Mouse (Mus musculus) cerebellum, adult 2 months (tissue): Measurements from ENCODE around the gene Lrrc15. TPM values are rescaled to one million over a fixed set of nuclear protein-coding genes. Genes with fewer than 3 reads are reported as not detected.

ENCODE experiments used
- DNase-seq, 2 experiments: peaks; one replicate each; pipeline ENCODE4 v3.0.0; 2021
- H3K27ac ChIP-seq: fragments of 200-500 bp; 2 replicates; pipeline ENCODE4 v1.5.1; 2012; ENCODE audit warnings: low read length, control low read depth, inconsistent platforms; ENCODE audit not compliant: insufficient read depth
- H3K27me3 ChIP-seq: fragments of 200-500 bp; 2 replicates; pipeline ENCODE4 v1.6.1; 2012; ENCODE audit warnings: inconsistent platforms, mild to moderate bottlenecking, low read length, moderate library complexity; ENCODE audit not compliant: control insufficient read depth, insufficient read depth
- H3K4me1 ChIP-seq: fragments of 200-500 bp; 2 replicates; pipeline ENCODE4 v1.6.1; 2011; ENCODE audit warnings: low read length; ENCODE audit not compliant: control insufficient read depth, insufficient read depth
- H3K4me3 ChIP-seq: fragments of 200-500 bp; replicated peaks from 2 replicates; pipeline ENCODE3; 2011; ENCODE audit warnings: mild to moderate bottlenecking, low read depth, low read length, control low read depth; ENCODE audit not compliant: insufficient read depth
- CTCF ChIP-seq: fragments of 200-500 bp; IDR thresholded peaks from 2 replicates; pipeline ENCODE4 v1.5.1; 2011; ENCODE audit warnings: low read depth, mild to moderate bottlenecking, control low read depth, low read length, moderate library complexity, borderline replicate concordance; ENCODE audit not compliant: insufficient read depth
- POLR2A ChIP-seq: fragments of 200-500 bp; IDR thresholded peaks from 2 replicates; pipeline ENCODE4 v1.6.1; 2011; ENCODE audit warnings: low read length, control low read depth, borderline replicate concordance; ENCODE audit not compliant: insufficient read depth
- WGBS: fragments of 180-500 bp; shearing (Covaris S2); methylation state at CpG from one replicate; pipeline ENCODE4 v1.1.7; 2018; 5-methylcytosine and 5-hydroxymethylcytosine counted together
- polyA plus RNA-seq: library from polyadenylated mRNA; depleted of rRNA; stranded (reverse); fragments of >200 nt; gene quantifications from 2 replicates; pipeline ENCODE4 v1.2.3, GENCODE M21; 2012

Gene Lrrc15
- polyA plus RNA-seq, 1 experiment: not detected

GRCm38 (mm10) chr16:30307306-30307705 lies 24.2 kb upstream of the Lrrc15 start:
- TF ChIP-seq POLR2A (no peak), CTCF (no peak)
- no peak for DNase-seq
- WGBS: 69% methylated on average over 12 of the region's 12 CpGs
- Histone ChIP-seq H3K4me3 (no peak overlapping the region), H3K4me1 (no peaks in the 10 kb centered on the region), H3K27ac (no peak overlapping the region), H3K27me3 (no peaks in the 10 kb centered on the region)

GRCm38 (mm10) chr16:30306102-30306501 lies 23.0 kb upstream of the Lrrc15 start:
- Histone ChIP-seq H3K27ac (no peak overlapping the region), H3K27me3 (no peaks in the 10 kb centered on the region), H3K4me1 (no peaks in the 10 kb centered on the region), H3K4me3 (no peak overlapping the region)
- no peak for DNase-seq
- 93% methylated on average over 4 of the region's 4 CpGs for WGBS
- TF ChIP-seq CTCF (no peak), POLR2A (no peak)

- DNase-seq: no peak
- 24% methylated on average over 5 of the region's 5 CpGs for WGBS
- TF ChIP-seq POLR2A: no peak
- no peak for TF ChIP-seq CTCF
Measured at GRCm38 (mm10) chr16:30304236-30304635, 21.2 kb upstream of the Lrrc15 start.

GRCm38 (mm10) chr16:30303411-30303810 lies 20.4 kb upstream of the Lrrc15 start:
- 80% methylated on average over 2 of the region's 2 CpGs for WGBS
- Histone ChIP-seq H3K27me3 (no peaks in the 10 kb centered on the region), H3K27ac (no peak overlapping the region), H3K4me3 (no peak overlapping the region), H3K4me1 (no peaks in the 10 kb centered on the region)
- TF ChIP-seq CTCF: no peak
- TF ChIP-seq POLR2A: no peak
- no peak for DNase-seq

More at GRCm38 (mm10) chr16:30304236-30304635, 21.2 kb upstream of the Lrrc15 start:
- Histone ChIP-seq H3K27ac (no peak overlapping the region), H3K27me3 (no peaks in the 10 kb centered on the region), H3K4me3 (no peak overlapping the region), H3K4me1 (no peaks in the 10 kb centered on the region)

GRCm38 (mm10) chr16:30302686-30303085 lies 19.6 kb upstream of the Lrrc15 start:
- no peak overlapping the region for H3K4me3 ChIP-seq
- TF ChIP-seq CTCF (no peak), POLR2A (no peak)
- H3K4me1 ChIP-seq: no peaks in the 10 kb centered on the region
- WGBS: 91% methylated on average over 6 of the region's 6 CpGs
- no peak for DNase-seq
- H3K27me3 ChIP-seq: no peaks in the 10 kb centered on the region
- H3K27ac ChIP-seq: no peak overlapping the region

- TF ChIP-seq CTCF (no peak), POLR2A (no peak)
- DNase-seq: no peak
- Histone ChIP-seq H3K27me3 (no peaks in the 10 kb centered on the region), H3K27ac (no peak overlapping the region), H3K4me1 (no peaks in the 10 kb centered on the region), H3K4me3 (no peak overlapping the region)
- 83% methylated on average over 10 of the region's 10 CpGs for WGBS
Measured at GRCm38 (mm10) chr16:30299711-30300277, 16.7 kb upstream of the Lrrc15 start.

- TF ChIP-seq POLR2A (no peak), CTCF (no peak)
- no peak for DNase-seq
- WGBS: 82% methylated on average over 7 of the region's 7 CpGs
- H3K4me1 ChIP-seq: no peaks in the 10 kb centered on the region
- H3K4me3 ChIP-seq: no peak overlapping the region
- no peak overlapping the region for H3K27ac ChIP-seq
- no peaks in the 10 kb centered on the region for H3K27me3 ChIP-seq
Measured at GRCm38 (mm10) chr16:30297450-30297849, 14.4 kb upstream of the Lrrc15 start.

- H3K27me3 ChIP-seq: no peaks in the 10 kb centered on the region
- TF ChIP-seq CTCF (no peak), POLR2A (no peak)
- no peak overlapping the region for H3K27ac ChIP-seq
- H3K4me3 ChIP-seq: no peak overlapping the region
- DNase-seq: no peak
- H3K4me1 ChIP-seq: no peaks in the 10 kb centered on the region
- WGBS: 89% methylated on average over 11 of the region's 11 CpGs
Measured at GRCm38 (mm10) chr16:30296601-30297275, 13.7 kb upstream of the Lrrc15 start.
